In genomic region chr8:84739401-84739742, GRCm38 (mm10) we compare ENCODE assay signal across 12 mouse cellular contexts. TPM values are rescaled to one million over a fixed set of nuclear protein-coding genes. Genes with fewer than 3 reads are reported as not detected.
DNase-seq lines count a peak whose midpoint lies in the region; ATAC-seq and TF ChIP-seq lines count a peak whose summit lies in the region.
"Had no signal": no experiment of that assay in that cellular context is flagged by ENCODE, and none has a peak within 500 bp of the region (broad histone marks: within the 10 kb centered on the region; RNA-seq: fewer than 3 reads in every experiment).

No protein-coding gene starts in this region.

- no peaks in the 10 kb centered on the region for H3K27me3 ChIP-seq in heart, embryonic 15.5 days
- H3K27me3 ChIP-seq in heart, embryonic 11.5 days (ENCODE audit: control insufficient read depth, insufficient read depth, low read length) = peaks cover 43% of the 10 kb centered on the region
- peaks cover 100% of the 10 kb centered on the region for H3K27me3 ChIP-seq in limb, embryonic 10.5 days (ENCODE audit: low read depth, poor library complexity, severe bottlenecking)

- peaks cover 91% of the 10 kb centered on the region for H3K4me1 ChIP-seq in heart, embryonic 15.5 days (replicated peaks)
- H3K4me1 ChIP-seq in heart, embryonic 11.5 days (ENCODE audit: control insufficient read depth, insufficient read depth, low read length) = peaks cover 66% of the 10 kb centered on the region
- H3K4me1 ChIP-seq in embryonic fibroblast, embryonic 13.5 days (ENCODE audit: control insufficient read depth, insufficient read depth, low read length) = peaks cover 32% of the 10 kb centered on the region
- H3K4me1 ChIP-seq in limb, embryonic 10.5 days = peaks cover 94% of the 10 kb centered on the region

- no peak overlapping the region for H3K9ac ChIP-seq in heart, embryonic 15.5 days
- H3K9ac ChIP-seq in heart, embryonic 11.5 days (ENCODE audit: low read depth, low read length) = no peak overlapping the region
- H3K9ac ChIP-seq: liver, embryonic 15.5 days; midbrain, embryonic 15.5 days had no signal

- no peaks in the 10 kb centered on the region for H3K36me3 ChIP-seq in heart, embryonic 15.5 days
- H3K36me3 ChIP-seq in heart, embryonic 11.5 days (ENCODE audit: control insufficient read depth, insufficient read depth, low read length) = no peaks in the 10 kb centered on the region
- H3K36me3 ChIP-seq in limb, embryonic 10.5 days = no peaks in the 10 kb centered on the region
- H3K36me3 ChIP-seq: liver, embryonic 15.5 days; midbrain, embryonic 15.5 days had no signal

- peak overlapping the region; percentile 64 for H3K27ac ChIP-seq in heart, embryonic 15.5 days
- no peak overlapping the region for H3K27ac ChIP-seq in heart, embryonic 11.5 days (ENCODE audit: low read depth, low read length)
- peak overlapping the region; percentile 19 for H3K27ac ChIP-seq in embryonic fibroblast, embryonic 13.5 days (ENCODE audit: insufficient read depth, low read length)
- peak overlapping the region; percentile 95 for H3K27ac ChIP-seq in limb, embryonic 10.5 days
- H3K27ac ChIP-seq: liver, embryonic 15.5 days; midbrain, embryonic 15.5 days had no signal

- H3K9me3 ChIP-seq in heart, embryonic 15.5 days (replicated peaks) = no peaks in the 10 kb centered on the region
- no peaks in the 10 kb centered on the region for H3K9me3 ChIP-seq in heart, embryonic 11.5 days (replicated peaks; ENCODE audit: control insufficient read depth, low read length)
- no peaks in the 10 kb centered on the region for H3K9me3 ChIP-seq in limb, embryonic 10.5 days (replicated peaks)
- H3K9me3 ChIP-seq: liver, embryonic 15.5 days; midbrain, embryonic 15.5 days had no signal

- peak; percentile 70 for DNase-seq in NIH3T3 (ENCODE audit: low read depth)
- no peak for DNase-seq in limb, embryonic 10.5 days (ENCODE audit: low spot score)
- no peak for DNase-seq in thymus, postnatal 0 days (ENCODE audit: low spot score)
- DNase-seq in right cerebral cortex, postnatal 25 days = no peak
- DNase-seq in right cerebral cortex, postnatal 36 days (ENCODE audit: low spot score in 2 of 2) = no peak
- DNase-seq: kidney, adult 8-10 months had no signal

- no peak overlapping the region for H3K4me2 ChIP-seq in heart, embryonic 15.5 days
- H3K4me2 ChIP-seq in heart, embryonic 11.5 days = no peak overlapping the region
- H3K4me2 ChIP-seq: liver, embryonic 15.5 days; midbrain, embryonic 15.5 days had no signal

- 29% methylated on average over 1 of the region's 1 CpGs for WGBS in heart, embryonic 15.5 days
- WGBS in heart, embryonic 11.5 days (ENCODE audit: insufficient replicate concordance) = 13% methylated on average over 1 of the region's 1 CpGs
- 0% methylated on average over 1 of the region's 1 CpGs for WGBS in limb, embryonic 10.5 days

- no peak overlapping the region for H3K4me3 ChIP-seq in heart, embryonic 15.5 days
- no peak overlapping the region for H3K4me3 ChIP-seq in heart, embryonic 11.5 days (ENCODE audit: low read depth, low read length)
- no peak overlapping the region for H3K4me3 ChIP-seq in embryonic fibroblast, embryonic 13.5 days (ENCODE audit: insufficient read depth, low read length)
- no peak overlapping the region for H3K4me3 ChIP-seq in limb, embryonic 10.5 days
- H3K4me3 ChIP-seq: liver, embryonic 15.5 days; midbrain, embryonic 15.5 days had no signal

- no peak for TF ChIP-seq POLR2A in embryonic fibroblast, embryonic 13.5 days (IDR thresholded peaks at IDR 0.05; ENCODE audit: low read depth, low read length)

- no peak for ATAC-seq in heart, embryonic 15.5 days (replicated peaks; ENCODE audit: insufficient number of reproducible peaks, insufficient read depth, low FRiP score, low read depth)
- no peak for ATAC-seq in heart, embryonic 11.5 days (replicated peaks; ENCODE audit: insufficient number of reproducible peaks, low FRiP score, low TSS enrichment)
- ATAC-seq: CD4-positive, CD25-positive, alpha-beta regulatory T cell, adult 4 months; midbrain, embryonic 15.5 days had no signal

- no peak for TF ChIP-seq CTCF in embryonic fibroblast, embryonic 13.5 days (IDR thresholded peaks at IDR 0.05; ENCODE audit: borderline replicate concordance, insufficient read depth, low read length)

RNA-seq across cellular contexts. Expression of gene G430095P16Rik, which starts 16.6 kb away (rescaled TPM):
- polyA plus RNA-seq in heart, embryonic 15.5 days (2015; fragmentation: Nextera tagmentation; extraction: Ambion mirVana) = 4.5 TPM in 2 replicates
- 3.4 and 5.4 TPM in 2 replicates for polyA plus RNA-seq in heart, embryonic 11.5 days (2014; fragmentation: Nextera tagmentation; extraction: Ambion mirVana)
- 0.74 TPM in 1 of 2 replicates, not detected in the other for polyA plus RNA-seq in embryonic fibroblast, embryonic 13.5 days (2011; ENCODE audit: insufficient read length, low read depth, missing spikeins)
- polyA plus RNA-seq in limb, embryonic 10.5 days (2016; fragmentation: Nextera tagmentation; extraction: Ambion mirVana) = 3.7 and 8.1 TPM in 2 replicates
- 2.4 and 3.6 TPM in 2 replicates for polyA plus RNA-seq in thymus, postnatal 0 days (2015; fragmentation: Nextera tagmentation; extraction: Ambion mirVana)

RNA-seq across cellular contexts. Expression of gene Lyl1, which starts 38.1 kb away (rescaled TPM):
- 9.2 and 13.2 TPM in 2 replicates for polyA plus RNA-seq in heart, embryonic 15.5 days (2015; fragmentation: Nextera tagmentation; extraction: Ambion mirVana)
- 19.5 and 22.9 TPM in 2 replicates for polyA plus RNA-seq in heart, embryonic 11.5 days (2014; fragmentation: Nextera tagmentation; extraction: Ambion mirVana)
- polyA plus RNA-seq in embryonic fibroblast, embryonic 13.5 days (2011; ENCODE audit: insufficient read length, low read depth, missing spikeins) = not detected in 2 replicates
- 4.6 and 4.7 TPM in 2 replicates for polyA plus RNA-seq in limb, embryonic 10.5 days (2016; fragmentation: Nextera tagmentation; extraction: Ambion mirVana)
- polyA plus RNA-seq in thymus, postnatal 0 days (2015; fragmentation: Nextera tagmentation; extraction: Ambion mirVana) = 8.1 and 8.8 TPM in 2 replicates

RNA-seq across cellular contexts. Expression of gene Nacc1, which starts 51.7 kb away (rescaled TPM):
- 10.7 and 14.6 TPM in 2 replicates for polyA plus RNA-seq in heart, embryonic 15.5 days (2015; fragmentation: Nextera tagmentation; extraction: Ambion mirVana)
- 19.1 and 19.6 TPM in 2 replicates for polyA plus RNA-seq in heart, embryonic 11.5 days (2014; fragmentation: Nextera tagmentation; extraction: Ambion mirVana)
- 47.2 and 54.9 TPM in 2 replicates for polyA plus RNA-seq in embryonic fibroblast, embryonic 13.5 days (2011; ENCODE audit: insufficient read length, low read depth, missing spikeins)
- polyA plus RNA-seq in limb, embryonic 10.5 days (2016; fragmentation: Nextera tagmentation; extraction: Ambion mirVana) = 31.7 and 32.0 TPM in 2 replicates
- polyA plus RNA-seq in thymus, postnatal 0 days (2015; fragmentation: Nextera tagmentation; extraction: Ambion mirVana) = 12.1 TPM in 2 replicates

RNA-seq across cellular contexts. Expression of gene Trmt1, which starts 53.3 kb away (rescaled TPM):
- 40.6 and 47.4 TPM in 2 replicates for polyA plus RNA-seq in heart, embryonic 15.5 days (2015; fragmentation: Nextera tagmentation; extraction: Ambion mirVana)
- 49.7 and 51.6 TPM in 2 replicates for polyA plus RNA-seq in heart, embryonic 11.5 days (2014; fragmentation: Nextera tagmentation; extraction: Ambion mirVana)
- polyA plus RNA-seq in embryonic fibroblast, embryonic 13.5 days (2011; ENCODE audit: insufficient read length, low read depth, missing spikeins) = 80.2 and 86.7 TPM in 2 replicates
- 71.7 and 79.3 TPM in 2 replicates for polyA plus RNA-seq in limb, embryonic 10.5 days (2016; fragmentation: Nextera tagmentation; extraction: Ambion mirVana)
- polyA plus RNA-seq in thymus, postnatal 0 days (2015; fragmentation: Nextera tagmentation; extraction: Ambion mirVana) = 50.0 and 51.5 TPM in 2 replicates
